Comparison of ENCODE assay signal across 11 mouse cellular contexts in genomic region chr1:132335378-132335965, GRCm38 (mm10). TPM values are rescaled to one million over a fixed set of nuclear protein-coding genes. Genes with fewer than 3 reads are reported as not detected.
DNase-seq lines count a peak whose midpoint lies in the region; ATAC-seq and TF ChIP-seq lines count a peak whose summit lies in the region.
"Had no signal": no experiment of that assay in that cellular context is flagged by ENCODE, and none has a peak within 500 bp of the region (broad histone marks: within the 10 kb centered on the region; RNA-seq: fewer than 3 reads in every experiment).

No protein-coding gene starts in this region.

- no peaks in the 10 kb centered on the region for H3K79me2 ChIP-seq in myocyte (ENCODE audit: control insufficient read depth, insufficient read depth)

- TF ChIP-seq POLR2A in myocyte (IDR thresholded peaks at IDR 0.05; ENCODE audit: insufficient read length, low read depth), result no peak

- no peaks in the 10 kb centered on the region for H3K9me3 ChIP-seq in hindbrain, embryonic 10.5 days
- no peaks in the 10 kb centered on the region for H3K9me3 ChIP-seq in hindbrain, embryonic 16.5 days (ENCODE audit: control insufficient read depth, low read length)
- no peaks in the 10 kb centered on the region for H3K9me3 ChIP-seq in kidney, postnatal 0 days (replicated peaks; ENCODE audit: low read length)
- H3K9me3 ChIP-seq: embryonic facial prominence, embryonic 12.5 days; G1E had no signal

- peak overlapping the region; percentile 90 for H3K27ac ChIP-seq in hindbrain, embryonic 10.5 days
- H3K27ac ChIP-seq in hindbrain, embryonic 16.5 days (ENCODE audit: low read depth, low read length), result no peak overlapping the region
- peak overlapping the region; percentile 94 for H3K27ac ChIP-seq in kidney, postnatal 0 days

- no peak for DNase-seq in hindbrain, embryonic 10.5 days (ENCODE audit: low spot score)
- DNase-seq in gastrocnemius, postnatal 36 days, result peak; percentile 41 to 66
- peak; percentile 84 for DNase-seq in kidney, postnatal 0 days (ENCODE audit: low spot score)
- no peak for DNase-seq in cerebellum, adult 8-10 months
- DNase-seq in cerebellum, postnatal 14 days, result no peak

- no peak for ATAC-seq in hindbrain, embryonic 16.5 days
- peak; percentile 44 for ATAC-seq in kidney, postnatal 0 days (replicated peaks; ENCODE audit: low FRiP score, low read depth)
- no peak for ATAC-seq in megakaryocyte, adult 5-6 weeks (ENCODE audit: poor library complexity, severe bottlenecking)

- TF ChIP-seq CTCF in kidney, postnatal 0 days (IDR thresholded peaks at IDR 0.05; ENCODE audit: low read depth), result no peak

- H3K27me3 ChIP-seq in hindbrain, embryonic 10.5 days (ENCODE audit: insufficient read depth, poor library complexity, severe bottlenecking), result no peaks in the 10 kb centered on the region
- H3K27me3 ChIP-seq in hindbrain, embryonic 16.5 days (replicated peaks; ENCODE audit: control insufficient read depth, insufficient read depth, low read length), result no peaks in the 10 kb centered on the region
- no peaks in the 10 kb centered on the region for H3K27me3 ChIP-seq in kidney, postnatal 0 days (ENCODE audit: insufficient read depth, low read length)
- no peaks in the 10 kb centered on the region for H3K27me3 ChIP-seq in myocyte (ENCODE audit: control insufficient read depth, insufficient read depth, insufficient read length)
- H3K27me3 ChIP-seq: embryonic facial prominence, embryonic 12.5 days had no signal

- H3ac ChIP-seq in myocyte (ENCODE audit: control insufficient read depth, insufficient read length), result no peak overlapping the region

- H3K4me1 ChIP-seq in hindbrain, embryonic 10.5 days (replicated peaks), result peaks cover 86% of the 10 kb centered on the region
- H3K4me1 ChIP-seq in hindbrain, embryonic 16.5 days (ENCODE audit: control insufficient read depth, insufficient read depth, low read depth, low read length), result peaks cover 18% of the 10 kb centered on the region
- peaks cover 40% of the 10 kb centered on the region for H3K4me1 ChIP-seq in kidney, postnatal 0 days (replicated peaks; ENCODE audit: insufficient read depth, low read length)

- 32% methylated on average over 12 of the region's 12 CpGs for WGBS in hindbrain, embryonic 10.5 days
- 21% methylated on average over 12 of the region's 12 CpGs for WGBS in hindbrain, embryonic 16.5 days
- WGBS in kidney, postnatal 0 days, result 21% methylated on average over 12 of the region's 12 CpGs

- H3K4me3 ChIP-seq in hindbrain, embryonic 10.5 days, result no peak overlapping the region
- no peak overlapping the region for H3K4me3 ChIP-seq in hindbrain, embryonic 16.5 days (ENCODE audit: low read length)
- no peak overlapping the region for H3K4me3 ChIP-seq in kidney, postnatal 0 days (replicated peaks; ENCODE audit: low read depth, low read length)
- H3K4me3 ChIP-seq in myocyte, result no peak overlapping the region
- H3K4me3 ChIP-seq: embryonic facial prominence, embryonic 12.5 days had no signal

- intact Hi-C loops in gastrocnemius, postnatal 36 days (cut with DNase I), result no loop called here

- no peak overlapping the region for H3K4me2 ChIP-seq in hindbrain, embryonic 16.5 days (ENCODE audit: low read length)
- H3K4me2 ChIP-seq in kidney, postnatal 0 days (ENCODE audit: low read length), result no peak overlapping the region
- H3K4me2 ChIP-seq in myocyte (ENCODE audit: low read depth), result peak overlapping the region; percentile 62
- H3K4me2 ChIP-seq: embryonic facial prominence, embryonic 12.5 days had no signal

- peaks cover 23% of the 10 kb centered on the region for H3K36me3 ChIP-seq in hindbrain, embryonic 10.5 days
- peaks cover 6% of the 10 kb centered on the region; the same call in 1 of the 2 replicates for H3K36me3 ChIP-seq in hindbrain, embryonic 16.5 days (ENCODE audit: control insufficient read depth, insufficient read depth, low read length)
- H3K36me3 ChIP-seq in kidney, postnatal 0 days (ENCODE audit: insufficient read depth, low read length), result peaks cover 8% of the 10 kb centered on the region; the same call in 1 of the 2 replicates
- peaks cover 15% of the 10 kb centered on the region for H3K36me3 ChIP-seq in myocyte (ENCODE audit: control insufficient read depth, insufficient read depth)
- H3K36me3 ChIP-seq: embryonic facial prominence, embryonic 12.5 days; G1E had no signal

- H3K9ac ChIP-seq in hindbrain, embryonic 16.5 days (ENCODE audit: low read depth, low read length), result no peak overlapping the region
- H3K9ac ChIP-seq in kidney, postnatal 0 days (ENCODE audit: low read depth, low read length), result no peak overlapping the region
- H3K9ac ChIP-seq: embryonic facial prominence, embryonic 12.5 days had no signal

TF ChIP-seq in myocyte, 11 proteins besides CTCF, POLR2A, EP300 and RAD21:
- no peak for TF ChIP-seq REST (IDR thresholded peaks at IDR 0.05; ENCODE audit: insufficient read depth, insufficient read length)
- TF ChIP-seq MYOG (IDR thresholded peaks at IDR 0.05; ENCODE audit: control insufficient read depth in 1 of 3, insufficient read depth in 1 of 3, insufficient read length in 2 of 3, low read depth in 2 of 3), result peak in 1 of 3 experiments; percentile 16
- no peak for TF ChIP-seq POLR2AphosphoS2 (IDR thresholded peaks at IDR 0.05; ENCODE audit: insufficient read length, low read depth)
- no peak for TF ChIP-seq CEBPB (IDR thresholded peaks at IDR 0.05; ENCODE audit: insufficient read depth, poor library complexity, severe bottlenecking)
- no peak for TF ChIP-seq SRF (IDR thresholded peaks at IDR 0.05; ENCODE audit: control insufficient read depth, insufficient read length, low read depth)
- no peak for TF ChIP-seq E2F4 (IDR thresholded peaks at IDR 0.05; ENCODE audit: insufficient read depth)
- no peak for TF ChIP-seq MAX (IDR thresholded peaks at IDR 0.05; ENCODE audit: low read depth)
- TF ChIP-seq TCF12 (IDR thresholded peaks at IDR 0.05; ENCODE audit: insufficient read depth, poor library complexity, severe bottlenecking), result no peak
- TF ChIP-seq MYOD1 (IDR thresholded peaks at IDR 0.05; ENCODE audit: control insufficient read depth in 1 of 3, insufficient read length in 2 of 3, low read depth in 2 of 3), result peak in 2 of 3 experiments; percentile 32 to 56
- no peak for TF ChIP-seq TCF3 (IDR thresholded peaks at IDR 0.05; ENCODE audit: insufficient read length, low read depth)
- TF ChIP-seq USF1 (IDR thresholded peaks at IDR 0.05; ENCODE audit: low read depth), result no peak

RNA-seq across cellular contexts. Expression of gene Nuak2, which starts 19.5 kb away (rescaled TPM):
- 42.3 and 44.4 TPM in 2 replicates for polyA plus RNA-seq in hindbrain, embryonic 10.5 days (2016; fragmentation: Nextera tagmentation; extraction: Ambion mirVana)
- 11.1 and 12.8 TPM in 2 replicates for polyA plus RNA-seq in hindbrain, embryonic 16.5 days (2015; fragmentation: Nextera tagmentation; extraction: Ambion mirVana)
- total RNA-seq in gastrocnemius, postnatal 36 days (2021), result under 1 TPM; 0.59 to 0.99 TPM
- polyA plus RNA-seq in kidney, postnatal 0 days (2015; fragmentation: Nextera tagmentation; extraction: Ambion mirVana), result 8.7 and 9.6 TPM in 2 replicates
- 6.0 TPM for polyA plus RNA-seq in myocyte (2012; fragmentation: generic; extraction: Trizol)
- total RNA-seq in megakaryocyte, adult 5-6 weeks (2015), result 23.9 and 24.2 TPM in 2 replicates
- total RNA-seq in megakaryocyte, adult 5-6 weeks (2017), result 14.3 and 16.7 TPM in 2 replicates
- polyA plus RNA-seq: G1E had no signal

RNA-seq across cellular contexts. Expression of gene Klhdc8a, which starts 37.0 kb away (rescaled TPM):
- 1.0 and 3.5 TPM in 2 replicates for polyA plus RNA-seq in hindbrain, embryonic 10.5 days (2016; fragmentation: Nextera tagmentation; extraction: Ambion mirVana)
- polyA plus RNA-seq in hindbrain, embryonic 16.5 days (2015; fragmentation: Nextera tagmentation; extraction: Ambion mirVana), result 8.3 and 10.0 TPM in 2 replicates
- total RNA-seq in gastrocnemius, postnatal 36 days (2021), result under 1 TPM; 0.07 to 0.10 TPM
- polyA plus RNA-seq in kidney, postnatal 0 days (2015; fragmentation: Nextera tagmentation; extraction: Ambion mirVana), result 4.1 and 5.0 TPM in 2 replicates
- 12.4 TPM for polyA plus RNA-seq in myocyte (2012; fragmentation: generic; extraction: Trizol)
- total RNA-seq in megakaryocyte, adult 5-6 weeks (2015), result not detected in 2 replicates
- total RNA-seq in megakaryocyte, adult 5-6 weeks (2017), result not detected in 2 replicates
- polyA plus RNA-seq: G1E; stomach, embryonic 14.5 days had no signal

RNA-seq across cellular contexts. Expression of gene Tmcc2, which starts 55.6 kb away (rescaled TPM):
- 15.1 and 18.7 TPM in 2 replicates for polyA plus RNA-seq in hindbrain, embryonic 10.5 days (2016; fragmentation: Nextera tagmentation; extraction: Ambion mirVana)
- 26.6 and 35.5 TPM in 2 replicates for polyA plus RNA-seq in hindbrain, embryonic 16.5 days (2015; fragmentation: Nextera tagmentation; extraction: Ambion mirVana)
- 10 to 100 TPM; 29.6 to 34.5 TPM for total RNA-seq in gastrocnemius, postnatal 36 days (2021)
- polyA plus RNA-seq in kidney, postnatal 0 days (2015; fragmentation: Nextera tagmentation; extraction: Ambion mirVana), result 4.3 and 4.5 TPM in 2 replicates
- 35.2 TPM for polyA plus RNA-seq in myocyte (2012; fragmentation: generic; extraction: Trizol)
- 4.9 and 6.9 TPM in 2 replicates for total RNA-seq in megakaryocyte, adult 5-6 weeks (2015)
- 5.3 and 7.8 TPM in 2 replicates for total RNA-seq in megakaryocyte, adult 5-6 weeks (2017)

Comparison
In these comparisons a context has a peak if more than half of its experiments do, and no peak if none do; other contexts are left out.
1. DNase-seq: peak in gastrocnemius, postnatal 36 days (2 of 2) and kidney, postnatal 0 days (single experiment); none in hindbrain, embryonic 10.5 days (single experiment), cerebellum, adult 8-10 months (single experiment) and cerebellum, postnatal 14 days (0 of 2).